ENCODE assay signal across 26 mouse cellular contexts in genomic region chr19:20496476-20496875, GRCm38 (mm10).
"Had no signal": no experiment of that assay in that cellular context is flagged by ENCODE, and none has a peak within 500 bp of the region (broad histone marks: within the 10 kb centered on the region; RNA-seq: fewer than 3 reads in every experiment).

No protein-coding gene starts in this region.

- H3K9me3 ChIP-seq: heart, embryonic 10.5 days; heart, embryonic 13.5 days; heart, embryonic 15.5 days; hindbrain, embryonic 13.5 days; hindbrain, embryonic 15.5 days; kidney, embryonic 15.5 days; limb, embryonic 13.5 days; limb, embryonic 15.5 days; liver, embryonic 12.5 days had no signal

- H3K4me1 ChIP-seq: heart, embryonic 10.5 days; heart, embryonic 15.5 days; hindbrain, embryonic 13.5 days; hindbrain, embryonic 15.5 days; kidney, embryonic 15.5 days; limb, embryonic 13.5 days; limb, embryonic 15.5 days; liver, embryonic 12.5 days had no signal

- DNase-seq: gastrocnemius, postnatal 10 days; gastrocnemius, postnatal 25 days; heart, adult 18-20 months; heart, postnatal 14 days; heart, postnatal 36 days; kidney, adult 11 months; kidney, adult 2 months; kidney, adult 9 months; kidney, postnatal 14 days; kidney, postnatal 36 days; layer of hippocampus, adult 9-11 months; layer of hippocampus, postnatal 36 days; left cerebral cortex, postnatal 4 days had no signal

- ATAC-seq: hindbrain, postnatal 0 days; intestine, embryonic 16.5 days; liver, embryonic 12.5 days had no signal

- H3K4me3 ChIP-seq: heart, embryonic 10.5 days; heart, embryonic 13.5 days; heart, embryonic 15.5 days; hindbrain, embryonic 13.5 days; hindbrain, embryonic 15.5 days; kidney, embryonic 15.5 days; limb, embryonic 13.5 days; limb, embryonic 15.5 days; liver, embryonic 12.5 days had no signal

- H3K9ac ChIP-seq: heart, embryonic 13.5 days; heart, embryonic 15.5 days; hindbrain, embryonic 13.5 days; hindbrain, embryonic 15.5 days; kidney, embryonic 15.5 days; limb, embryonic 13.5 days; limb, embryonic 15.5 days; liver, embryonic 12.5 days; liver, embryonic 14.5 days had no signal

- H3K27ac ChIP-seq: heart, embryonic 10.5 days; heart, embryonic 13.5 days; heart, embryonic 15.5 days; hindbrain, embryonic 13.5 days; hindbrain, embryonic 15.5 days; hindbrain, postnatal 0 days; kidney, embryonic 15.5 days; kidney, postnatal 0 days; limb, embryonic 13.5 days; limb, embryonic 15.5 days; liver, embryonic 12.5 days; liver, embryonic 14.5 days had no signal

- H3K27me3 ChIP-seq: heart, embryonic 13.5 days; heart, embryonic 15.5 days; hindbrain, embryonic 13.5 days; hindbrain, embryonic 15.5 days; kidney, embryonic 15.5 days; limb, embryonic 13.5 days; limb, embryonic 15.5 days; liver, embryonic 12.5 days had no signal

- H3K4me2 ChIP-seq: heart, embryonic 13.5 days; heart, embryonic 15.5 days; hindbrain, embryonic 13.5 days; hindbrain, embryonic 15.5 days; kidney, embryonic 15.5 days; limb, embryonic 13.5 days; limb, embryonic 15.5 days; liver, embryonic 12.5 days had no signal

- H3K36me3 ChIP-seq: heart, embryonic 10.5 days; heart, embryonic 13.5 days; heart, embryonic 15.5 days; hindbrain, embryonic 13.5 days; hindbrain, embryonic 15.5 days; kidney, embryonic 15.5 days; limb, embryonic 13.5 days; limb, embryonic 15.5 days; liver, embryonic 12.5 days had no signal
